Mouse (Mus musculus) limb, embryonic 13.5 days (tissue): ENCODE results near the gene Prpsap2. TPM values are rescaled to one million over a fixed set of nuclear protein-coding genes. Genes with fewer than 3 reads are reported as not detected.

ENCODE experiments used
- ATAC-seq: fragments of 200-750 bp; cut with Nextera tagmentation; 2 replicates; pipeline ENCODE4 v1.8.0; 2017; ENCODE audit warnings: low read depth, moderate number of reproducible peaks, moderate TSS enrichment; ENCODE audit not compliant: low FRiP score
- H3K27ac ChIP-seq: fragments of 300-500 bp; sonication (generic); 2 replicates; pipeline ENCODE4 v1.5.1; 2015; ENCODE audit warnings: inconsistent platforms, mild to moderate bottlenecking, moderate library complexity
- H3K27me3 ChIP-seq: fragments of 300-500 bp; sonication (generic); 2 replicates; pipeline ENCODE4 v1.6.1; 2015; ENCODE audit warnings: mild to moderate bottlenecking, inconsistent platforms
- H3K36me3 ChIP-seq: fragments of 300-500 bp; sonication (generic); 2 replicates; pipeline ENCODE4 v1.6.1; 2015; ENCODE audit warnings: inconsistent platforms, mild to moderate bottlenecking, moderate library complexity
- H3K4me1 ChIP-seq: fragments of 300-500 bp; sonication (generic); 2 replicates; pipeline ENCODE4 v1.6.1; 2015; ENCODE audit warnings: inconsistent platforms
- H3K4me2 ChIP-seq: fragments of 300-500 bp; sonication (generic); replicated peaks from 2 replicates; pipeline ENCODE4 v1.6.1; 2015; ENCODE audit warnings: inconsistent platforms, mild to moderate bottlenecking, moderate library complexity
- H3K4me3 ChIP-seq: fragments of 300-500 bp; sonication (generic); 2 replicates; pipeline ENCODE4 v1.5.1; 2015; ENCODE audit warnings: moderate library complexity, mild to moderate bottlenecking, inconsistent platforms
- H3K9ac ChIP-seq: fragments of 300-500 bp; sonication (generic); 2 replicates; pipeline ENCODE4 v1.6.1; 2015; ENCODE audit warnings: mild to moderate bottlenecking, inconsistent platforms
- H3K9me3 ChIP-seq: fragments of 300-500 bp; sonication (generic); 2 replicates; pipeline ENCODE4 v1.6.1; 2016; ENCODE audit warnings: inconsistent platforms
- WGBS: fragments of 180-500 bp; shearing (Covaris S2); methylation state at CpG from one replicate; pipeline ENCODE4 v1.1.7; 2015; 5-methylcytosine and 5-hydroxymethylcytosine counted together
- polyA plus RNA-seq: library from polyadenylated mRNA; unstranded; fragments of >200 nt; fragmentation: Nextera tagmentation; extraction: Ambion mirVana; gene quantifications from 2 replicates; pipeline ENCODE4 v1.2.1, GENCODE M21; 2015

Prpsap2 gene
- polyA plus RNA-seq, 1 experiment from 2014 or later = 29.8 TPM

- Histone ChIP-seq H3K9ac (no peak overlapping the region), H3K27me3 (no peaks in the 10 kb centered on the region), H3K4me1 (no peaks in the 10 kb centered on the region), H3K4me2 (no peak overlapping the region), H3K4me3 (no peak overlapping the region), H3K9me3 (no peaks in the 10 kb centered on the region), H3K36me3 (peaks cover 84% of the 10 kb centered on the region), H3K27ac (no peak overlapping the region)
- no peak for ATAC-seq
- WGBS = 72% methylated on average over 3 of the region's 3 CpGs
Measured at GRCm38 (mm10) chr11:61744460-61744859, 17.4 kb downstream of the Prpsap2 start.

DNA sequence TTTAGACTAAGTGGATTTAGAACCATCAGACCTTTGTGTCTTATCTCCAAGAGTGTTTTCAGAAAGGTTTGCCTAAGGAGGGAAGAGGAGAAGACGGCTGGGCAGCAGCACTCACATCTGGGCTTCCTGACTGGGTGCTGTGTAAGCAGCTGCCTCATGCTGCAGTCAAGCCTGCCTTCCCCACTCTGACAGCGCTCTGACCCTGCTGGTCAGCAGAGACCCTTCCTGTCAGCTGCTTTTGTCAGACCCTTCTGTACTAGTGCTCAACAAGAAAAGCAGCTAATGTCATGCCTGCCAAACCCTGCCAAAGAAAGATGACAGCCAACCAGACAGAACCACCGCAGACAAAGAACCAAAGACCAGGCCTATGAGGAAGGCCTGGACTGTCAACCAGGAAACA lies 18.1 kb downstream of the Prpsap2 start:
- Histone ChIP-seq H3K9ac (no peak overlapping the region), H3K27me3 (no peaks in the 10 kb centered on the region), H3K4me3 (no peak overlapping the region), H3K27ac (no peak overlapping the region), H3K9me3 (no peaks in the 10 kb centered on the region), H3K4me2 (no peak overlapping the region), H3K36me3 (peaks cover 84% of the 10 kb centered on the region), H3K4me1 (no peaks in the 10 kb centered on the region)
- ATAC-seq = no peak
- 85% methylated on average over 3 of the region's 3 CpGs for WGBS

DNA sequence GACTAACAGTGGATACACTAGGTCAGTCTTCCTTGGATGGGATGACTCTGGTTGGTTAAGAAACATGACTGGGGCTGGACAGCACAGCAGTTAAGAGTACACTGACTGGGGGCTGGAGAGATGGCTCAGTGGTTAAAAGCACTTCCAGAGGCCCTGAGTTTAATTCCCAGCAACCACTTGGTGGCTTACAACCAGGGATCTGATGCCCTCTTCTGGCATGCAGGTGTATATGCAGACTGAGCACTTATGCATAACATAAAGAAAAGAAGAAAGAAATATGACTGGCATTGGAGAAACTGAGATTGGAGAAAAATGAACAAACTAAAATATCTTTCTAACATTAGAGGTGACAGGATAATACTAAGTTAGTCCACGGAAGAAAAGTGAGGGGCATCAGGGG lies 21.4 kb downstream of the Prpsap2 start:
- H3K27me3 ChIP-seq = no peaks in the 10 kb centered on the region
- H3K9me3 ChIP-seq = no peaks in the 10 kb centered on the region
- peaks cover 84% of the 10 kb centered on the region for H3K36me3 ChIP-seq
- no peak overlapping the region for H3K4me3 ChIP-seq
- ATAC-seq = no peak
- H3K27ac ChIP-seq = no peak overlapping the region
- 96% methylated on average over 1 of the region's 1 CpGs for WGBS
- H3K4me1 ChIP-seq = no peaks in the 10 kb centered on the region
- H3K9ac ChIP-seq = no peak overlapping the region
- H3K4me2 ChIP-seq = no peak overlapping the region

GRCm38 (mm10) chr11:61737290-61737689 lies 24.6 kb downstream of the Prpsap2 start:
- no peak for ATAC-seq
- peaks cover 92% of the 10 kb centered on the region for H3K36me3 ChIP-seq
- no peaks in the 10 kb centered on the region for H3K9me3 ChIP-seq
- no peak overlapping the region for H3K4me2 ChIP-seq
- H3K4me1 ChIP-seq = no peaks in the 10 kb centered on the region
- H3K4me3 ChIP-seq = no peak overlapping the region
- H3K27ac ChIP-seq = no peak overlapping the region
- WGBS = 89% methylated on average over 1 of the region's 1 CpGs
- no peak overlapping the region for H3K9ac ChIP-seq
- no peaks in the 10 kb centered on the region for H3K27me3 ChIP-seq

GRCm38 (mm10) chr11:61732672-61733071 lies 29.2 kb downstream of the Prpsap2 start:
- H3K4me3 ChIP-seq = no peak overlapping the region
- H3K36me3 ChIP-seq = peaks cover 85% of the 10 kb centered on the region
- no peak for ATAC-seq
- H3K4me1 ChIP-seq = no peaks in the 10 kb centered on the region
- H3K9me3 ChIP-seq = no peaks in the 10 kb centered on the region
- no peak overlapping the region for H3K4me2 ChIP-seq
- 86% methylated on average over 7 of the region's 7 CpGs for WGBS
- H3K27me3 ChIP-seq = no peaks in the 10 kb centered on the region
- H3K9ac ChIP-seq = no peak overlapping the region
- H3K27ac ChIP-seq = no peak overlapping the region

DNA sequence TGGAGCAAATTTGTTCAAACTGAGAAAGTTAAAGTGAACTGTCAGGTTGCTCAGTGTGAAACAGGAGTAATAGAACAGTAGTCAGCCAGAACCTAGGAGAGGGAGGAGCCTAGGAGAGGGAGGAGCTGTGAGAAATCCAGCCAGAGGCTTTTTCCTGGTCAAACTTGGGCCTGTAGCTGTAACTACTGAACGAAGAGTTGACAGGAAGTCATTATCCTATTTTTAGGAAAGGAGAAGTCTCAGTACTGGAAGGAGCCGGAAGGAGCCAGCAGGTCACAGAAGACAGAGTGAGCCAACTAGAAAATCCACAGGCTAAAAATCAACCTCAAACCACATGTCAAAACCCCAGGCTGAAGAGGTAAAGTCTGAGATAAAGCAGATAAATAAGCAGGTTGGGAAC lies 33.9 kb downstream of the Prpsap2 start:
- 57% methylated on average over 2 of the region's 2 CpGs for WGBS
- Histone ChIP-seq H3K27me3 (no peaks in the 10 kb centered on the region), H3K4me1 (no peaks in the 10 kb centered on the region), H3K4me2 (no peak overlapping the region), H3K27ac (no peak overlapping the region), H3K9me3 (no peaks in the 10 kb centered on the region), H3K36me3 (peaks cover 60% of the 10 kb centered on the region), H3K4me3 (no peak overlapping the region), H3K9ac (no peak overlapping the region)
- ATAC-seq = no peak

DNA sequence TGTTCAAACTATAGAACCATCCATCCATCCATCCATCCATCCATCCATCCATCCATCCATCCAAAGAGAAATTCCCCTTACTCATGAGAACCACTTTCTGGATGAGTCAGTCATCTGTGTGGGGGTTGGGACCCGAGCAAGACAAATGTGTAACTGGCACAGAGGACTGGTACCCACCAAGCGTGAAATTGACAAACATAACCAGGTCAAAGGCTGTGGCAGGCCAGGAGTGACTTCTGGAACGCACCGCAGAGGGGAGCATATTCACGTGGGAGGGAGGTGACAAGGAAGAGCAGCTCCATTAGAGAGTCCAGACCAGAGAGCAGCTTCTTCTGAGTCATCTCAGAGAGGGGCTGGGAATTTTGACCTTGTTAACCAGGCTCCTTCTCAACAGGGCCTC lies 39.8 kb downstream of the Prpsap2 start:
- Histone ChIP-seq H3K27me3 (no peaks in the 10 kb centered on the region), H3K27ac (no peak overlapping the region), H3K4me3 (no peak overlapping the region), H3K9me3 (no peaks in the 10 kb centered on the region), H3K9ac (no peak overlapping the region), H3K4me1 (no peaks in the 10 kb centered on the region), H3K36me3 (peaks cover 9% of the 10 kb centered on the region; the same call in 1 of the 2 replicates), H3K4me2 (no peak overlapping the region)
- ATAC-seq = no peak
- 79% methylated on average over 5 of the region's 5 CpGs for WGBS

GRCm38 (mm10) chr11:61720636-61721035 lies 41.3 kb downstream of the Prpsap2 start, which contains the start of gene Slc5a10:
Gene Slc5a10 (minus strand): TSS chr11:61720826.
- H3K36me3 ChIP-seq = no peaks in the 10 kb centered on the region
- H3K27ac ChIP-seq = no peak within 1 kb of the TSS
- no peak within 1 kb of the TSS for H3K4me2 ChIP-seq
- ATAC-seq = no peak
- H3K9me3 ChIP-seq = no peaks in the 10 kb centered on the region
- no peaks in the 10 kb centered on the region for H3K27me3 ChIP-seq
- WGBS = 58% methylated on average over 3 of the region's 3 CpGs
- H3K4me1 ChIP-seq = no peaks in the 10 kb centered on the region
- no peak within 1 kb of the TSS for H3K9ac ChIP-seq
- no peak within 1 kb of the TSS for H3K4me3 ChIP-seq

DNA sequence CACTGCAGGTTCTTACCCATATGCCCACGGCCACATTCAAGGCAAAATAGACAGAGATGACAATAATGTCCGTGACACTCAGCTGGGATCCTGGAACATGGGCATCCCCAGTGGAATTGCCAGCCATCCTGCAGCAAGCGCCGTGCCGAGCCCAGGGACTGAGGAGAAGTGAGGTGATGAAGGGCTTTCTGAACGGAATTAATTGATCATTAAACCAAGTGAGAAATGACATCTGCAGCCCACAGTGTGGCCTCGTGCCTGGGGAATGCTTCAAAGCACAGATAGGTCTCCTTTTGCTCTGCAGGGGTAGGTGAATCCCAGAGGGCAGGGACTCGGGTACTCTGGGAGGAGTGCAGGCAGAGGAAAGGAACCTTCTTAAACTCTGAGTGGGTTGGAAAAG lies 42.1 kb downstream of the Prpsap2 start:
- no peaks in the 10 kb centered on the region for H3K9me3 ChIP-seq
- no peak overlapping the region for H3K9ac ChIP-seq
- WGBS = 71% methylated on average over 8 of the region's 8 CpGs
- H3K27me3 ChIP-seq = no peaks in the 10 kb centered on the region
- no peak overlapping the region for H3K4me3 ChIP-seq
- H3K36me3 ChIP-seq = no peaks in the 10 kb centered on the region
- no peaks in the 10 kb centered on the region for H3K4me1 ChIP-seq
- H3K4me2 ChIP-seq = no peak overlapping the region
- no peak for ATAC-seq
- no peak overlapping the region for H3K27ac ChIP-seq

DNA sequence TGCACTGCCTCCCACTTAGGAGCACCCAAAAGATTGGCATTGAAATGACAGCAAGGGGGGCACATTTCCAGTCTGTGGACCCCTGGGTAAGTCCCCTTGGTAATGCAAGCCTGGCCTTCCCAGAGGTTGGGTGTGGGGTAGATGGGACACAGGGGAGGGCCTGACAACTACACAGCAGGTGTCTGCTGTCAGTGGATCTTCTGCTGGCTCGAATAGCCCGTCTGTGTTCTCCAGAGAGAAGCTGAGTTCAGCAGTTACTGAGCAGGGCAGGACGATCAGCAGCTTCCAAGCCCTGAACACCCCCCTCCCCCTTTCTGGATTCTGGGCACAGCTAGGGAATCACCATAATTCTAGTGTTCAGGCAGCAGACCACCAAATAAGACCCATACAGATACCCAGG lies 42.5 kb downstream of the Prpsap2 start:
- no peaks in the 10 kb centered on the region for H3K27me3 ChIP-seq
- H3K27ac ChIP-seq = no peak overlapping the region
- WGBS = 59% methylated on average over 3 of the region's 3 CpGs
- no peak for ATAC-seq
- no peak overlapping the region for H3K9ac ChIP-seq
- H3K4me3 ChIP-seq = no peak overlapping the region
- H3K4me1 ChIP-seq = no peaks in the 10 kb centered on the region
- H3K9me3 ChIP-seq = no peaks in the 10 kb centered on the region
- H3K36me3 ChIP-seq = no peaks in the 10 kb centered on the region
- no peak overlapping the region for H3K4me2 ChIP-seq

DNA sequence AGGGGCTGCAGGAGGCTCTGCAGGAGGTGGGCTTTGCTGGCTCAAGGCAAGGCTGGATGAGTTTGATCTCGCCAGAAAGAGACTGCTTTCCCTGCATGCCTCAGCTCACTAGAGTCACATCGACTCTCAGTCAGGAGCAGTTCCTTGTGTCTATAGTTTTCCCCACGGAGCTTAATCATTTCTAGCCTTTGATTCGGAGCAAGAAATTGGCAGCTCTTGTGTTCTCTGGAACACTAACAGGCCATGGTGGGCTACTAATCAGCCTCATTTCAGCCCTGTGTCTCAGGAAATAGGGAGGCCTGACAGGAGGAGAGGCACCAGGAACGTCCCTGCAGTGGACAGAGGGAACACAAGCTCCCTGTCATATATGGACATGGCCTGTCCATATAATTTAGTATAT lies 43.9 kb downstream of the Prpsap2 start:
- no peaks in the 10 kb centered on the region for H3K27me3 ChIP-seq
- H3K9ac ChIP-seq = no peak overlapping the region
- no peaks in the 10 kb centered on the region for H3K36me3 ChIP-seq
- no peak for ATAC-seq
- no peak overlapping the region for H3K4me3 ChIP-seq
- H3K9me3 ChIP-seq = no peaks in the 10 kb centered on the region
- WGBS = 67% methylated on average over 5 of the region's 5 CpGs
- H3K27ac ChIP-seq = no peak overlapping the region
- H3K4me2 ChIP-seq = no peak overlapping the region
- H3K4me1 ChIP-seq = no peaks in the 10 kb centered on the region

DNA sequence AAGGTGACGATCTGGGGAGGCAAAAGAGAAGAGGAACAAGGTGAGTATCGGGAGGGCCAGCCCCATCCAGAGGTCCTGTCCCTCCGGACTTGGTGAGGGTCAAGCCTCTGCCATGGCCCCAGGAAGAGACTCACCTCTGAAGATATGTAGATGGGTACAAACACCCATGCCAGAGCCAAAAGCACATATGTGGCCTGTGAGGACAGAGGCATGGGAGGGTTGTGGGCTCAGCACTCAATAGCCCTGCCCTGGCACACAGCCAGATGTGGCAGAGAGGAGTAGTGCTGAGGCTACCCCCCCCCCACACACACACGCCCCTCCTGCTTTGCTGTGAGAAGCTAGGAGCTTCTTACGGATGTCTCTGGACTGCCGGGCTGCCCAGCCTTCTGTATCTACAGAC lies 46.8 kb downstream of the Prpsap2 start:
- H3K36me3 ChIP-seq = no peaks in the 10 kb centered on the region
- ATAC-seq = 0 out of 2 replicates have a peak, but pooled peaks have one; percentile 20
- H3K4me2 ChIP-seq = no peak overlapping the region
- no peak overlapping the region for H3K27ac ChIP-seq
- no peaks in the 10 kb centered on the region for H3K9me3 ChIP-seq
- no peak overlapping the region for H3K4me3 ChIP-seq
- no peak overlapping the region for H3K9ac ChIP-seq
- no peaks in the 10 kb centered on the region for H3K27me3 ChIP-seq
- H3K4me1 ChIP-seq = no peaks in the 10 kb centered on the region
- WGBS = 67% methylated on average over 6 of the region's 6 CpGs

DNA sequence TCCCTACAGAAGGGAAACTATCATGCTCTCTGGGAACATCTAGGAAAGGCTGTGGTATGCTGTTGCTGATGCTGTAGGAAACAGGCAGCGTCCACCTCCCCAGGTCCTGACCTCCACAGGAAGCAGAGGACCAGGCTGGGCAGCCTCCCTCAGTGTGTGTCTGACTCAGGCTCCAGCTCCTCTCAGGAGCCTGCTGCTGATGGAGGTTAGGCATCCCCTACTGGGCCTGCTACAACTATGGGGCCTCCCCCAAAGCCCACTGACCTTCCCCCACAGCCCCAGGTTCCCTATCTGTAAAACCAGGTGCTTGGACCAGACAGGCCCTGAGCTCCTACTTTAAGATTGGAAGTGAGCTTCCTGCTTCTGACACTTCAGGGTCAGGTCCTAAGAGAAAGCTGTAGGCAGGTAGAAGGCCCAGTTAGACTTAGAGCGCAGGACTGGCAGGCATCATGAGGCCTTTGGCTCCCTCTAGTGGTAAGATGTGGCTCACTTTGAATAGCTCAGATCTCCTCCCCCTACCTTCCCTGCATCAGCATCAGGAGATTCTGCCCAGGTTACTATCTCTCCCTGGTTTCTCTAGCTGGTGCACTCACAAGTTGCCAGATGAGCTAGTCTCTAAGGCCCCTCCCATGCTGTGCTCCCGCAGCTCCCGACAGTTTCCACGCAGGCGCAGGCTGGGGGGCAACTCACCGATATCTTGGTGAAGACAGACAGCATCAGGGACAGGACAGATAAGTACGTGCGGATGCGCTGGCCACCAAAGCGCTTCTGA lies 47.4 kb downstream of the Prpsap2 start:
- ATAC-seq = peak; percentile 86; the same call in 1 of the 2 replicates
- Histone ChIP-seq H3K9me3 (no peaks in the 10 kb centered on the region), H3K4me3 (no peak overlapping the region), H3K4me2 (no peak overlapping the region), H3K27me3 (no peaks in the 10 kb centered on the region), H3K9ac (no peak overlapping the region), H3K4me1 (no peaks in the 10 kb centered on the region), H3K36me3 (no peaks in the 10 kb centered on the region), H3K27ac (no peak overlapping the region)
- 39% methylated on average over 11 of the region's 11 CpGs for WGBS
